Mouse (Mus musculus): ENCODE measurements around the gene Ctcfl.

DNA sequence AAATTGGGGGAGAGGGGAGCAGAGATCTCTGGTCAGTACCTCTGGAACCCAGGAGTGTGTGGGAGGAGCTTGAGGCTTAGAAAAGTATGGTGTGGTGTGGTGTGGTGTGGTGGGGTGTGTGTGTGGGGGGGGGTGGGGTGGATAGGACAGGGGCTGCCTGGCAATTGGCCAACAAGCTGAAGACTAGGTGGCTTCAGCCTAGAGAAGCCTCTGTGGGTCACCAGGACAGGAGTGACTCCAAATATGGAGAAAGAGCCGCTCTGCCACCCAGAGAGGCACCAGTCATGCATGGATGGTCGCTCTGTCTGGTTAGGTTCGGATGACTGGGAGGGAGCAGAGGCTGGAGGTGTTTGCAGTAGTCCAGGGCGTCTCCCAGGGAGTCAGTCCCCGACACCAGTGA, 71.9 kb downstream of the Ctcfl start:
- TF ChIP-seq CTCF (IDR thresholded peaks at IDR 0.05; ENCODE audit: borderline replicate concordance, extremely low read depth, insufficient read depth, insufficient read length) (no peak), POLR2A (IDR thresholded peaks at IDR 0.05; ENCODE audit: borderline replicate concordance, extremely low read depth, insufficient read depth, insufficient read length, poor library complexity, severe bottlenecking) (no peak)
